Mouse (Mus musculus) C2C12 (cell line): ENCODE results near the gene S1pr2. TPM values are rescaled to one million over a fixed set of nuclear protein-coding genes. Genes with fewer than 3 reads are reported as not detected.

Experiments
- H3K27me3 ChIP-seq: one replicate; pipeline ENCODE4 v1.6.1; 2011; ENCODE audit not compliant: control insufficient read depth, insufficient read depth, insufficient read length
- H3K36me3 ChIP-seq: one replicate; pipeline ENCODE4 v1.6.1; 2011; ENCODE audit not compliant: control insufficient read depth, insufficient read depth
- H3K4me3 ChIP-seq: one replicate; pipeline ENCODE4 v1.5.1; 2011; ENCODE audit warnings: mild to moderate bottlenecking, control low read depth; ENCODE audit not compliant: poor library complexity, insufficient read depth, severe bottlenecking
- H3K79me2 ChIP-seq: one replicate; pipeline ENCODE4 v1.6.1; 2011; ENCODE audit not compliant: control insufficient read depth, insufficient read depth
- H3K79me3 ChIP-seq: one replicate; pipeline ENCODE4 v1.6.1; 2011; ENCODE audit warnings: low read depth, control low read depth
- H3ac ChIP-seq: one replicate; pipeline ENCODE3; 2011; ENCODE audit warnings: low read depth; ENCODE audit not compliant: control insufficient read depth, insufficient read length
- CEBPB ChIP-seq: IDR thresholded peaks from one replicate; pipeline ENCODE4 v1.6.1; 2011; ENCODE audit warnings: low read depth, mild to moderate bottlenecking, control low read depth, moderate library complexity
- CTCF ChIP-seq: IDR thresholded peaks from one replicate; pipeline ENCODE4 v1.5.1; 2011; ENCODE audit not compliant: control insufficient read depth, insufficient read depth, insufficient read length
- FOSL1 ChIP-seq: IDR thresholded peaks from one replicate; pipeline ENCODE4 v1.8.0; 2011; ENCODE audit warnings: mild to moderate bottlenecking, low read length; ENCODE audit not compliant: poor library complexity, insufficient read depth, severe bottlenecking
- MAX ChIP-seq: IDR thresholded peaks from one replicate; pipeline ENCODE4 v1.6.1; 2011; ENCODE audit warnings: mild to moderate bottlenecking, control low read depth
- MYOD1 ChIP-seq: IDR thresholded peaks from one replicate; pipeline ENCODE4 v1.6.1; 2011; ENCODE audit warnings: low read depth; ENCODE audit not compliant: control insufficient read depth, insufficient read length
- MYOG ChIP-seq: IDR thresholded peaks from one replicate; pipeline ENCODE4 v1.6.1; 2011; ENCODE audit not compliant: control insufficient read depth, insufficient read length; ENCODE audit errors: extremely low read depth
- USF1 ChIP-seq: IDR thresholded peaks from one replicate; pipeline ENCODE4 v1.6.1; 2011; ENCODE audit warnings: low read depth, mild to moderate bottlenecking, control low read depth, moderate library complexity
- long read RNA-seq, 2 experiments: library from polyadenylated mRNA; unstranded; transcript quantifications; one replicate each; pipeline ENCODE4 v2.0.0; 2019 to 2020
- polyA plus RNA-seq: library from polyadenylated mRNA; unstranded; fragments of >200 nt; fragmentation: generic; extraction: Trizol; gene quantifications from one replicate; pipeline ENCODE4 v1.2.1, GENCODE M21; 2012; ENCODE audit warnings: missing spikeins

S1pr2 gene
- 13.0 TPM for polyA plus RNA-seq
- long read RNA-seq, experiment 1, full-length matches to known transcripts: 22 of 25 reads
- long read RNA-seq, experiment 1, partial matches to known transcripts: 0 of 25 reads
- long read RNA-seq, experiment 1, other reads (novel, unspliced or antisense): 3 of 25 reads
- long read RNA-seq, experiment 2, full-length matches to known transcripts: 200 of 212 reads
- long read RNA-seq, experiment 2, partial matches to known transcripts: 0 of 212 reads
- long read RNA-seq, experiment 2, other reads (novel, unspliced or antisense): 12 of 212 reads

- H3K36me3 ChIP-seq: no peaks in the 10 kb centered on the region
- no peaks in the 10 kb centered on the region for H3K27me3 ChIP-seq
- peak within 1 kb of the TSS; percentile 61 for H3K4me3 ChIP-seq
- H3ac ChIP-seq: peak within 1 kb of the TSS; percentile 88
- peaks cover 29% of the 10 kb centered on the region for H3K79me3 ChIP-seq
- H3K79me2 ChIP-seq: peaks cover 45% of the 10 kb centered on the region
- TF ChIP-seq MYOG: no peak
- no peak for TF ChIP-seq FOSL1
- TF ChIP-seq MAX: peak; percentile 40
Observed at GRCm38 (mm10) chr9:20976216-20976960, at the start of gene S1pr2. Gene S1pr2 (minus strand): TSS chr9:20976781.

GRCm38 (mm10) chr9:21025258-21025810 is 48.8 kb upstream of the S1pr2 start:
- TF ChIP-seq FOSL1: no peak
- no peak for TF ChIP-seq CEBPB
- TF ChIP-seq MAX: no peak
- TF ChIP-seq MYOD1: no peak
- TF ChIP-seq MYOG: no peak
- no peak for TF ChIP-seq USF1
- TF ChIP-seq CTCF: no peak
- Histone ChIP-seq H3ac (no peak overlapping the region), H3K36me3 (no peaks in the 10 kb centered on the region), H3K79me3 (no peaks in the 10 kb centered on the region), H3K27me3 (no peaks in the 10 kb centered on the region), H3K79me2 (no peaks in the 10 kb centered on the region), H3K4me3 (no peak overlapping the region)

GRCm38 (mm10) chr9:21022726-21023125 is 46.1 kb upstream of the S1pr2 start:
- Histone ChIP-seq H3K4me3 (no peak overlapping the region), H3K79me3 (no peaks in the 10 kb centered on the region), H3K36me3 (no peaks in the 10 kb centered on the region), H3K79me2 (no peaks in the 10 kb centered on the region), H3ac (no peak overlapping the region), H3K27me3 (no peaks in the 10 kb centered on the region)
- TF ChIP-seq FOSL1: no peak
- no peak for TF ChIP-seq USF1
- no peak for TF ChIP-seq CEBPB
- no peak for TF ChIP-seq MYOD1
- no peak for TF ChIP-seq MAX
- no peak for TF ChIP-seq MYOG
- TF ChIP-seq CTCF: no peak

GRCm38 (mm10) chr9:21022288-21022687 is 45.7 kb upstream of the S1pr2 start:
- Histone ChIP-seq H3K79me2 (no peaks in the 10 kb centered on the region), H3K4me3 (no peak overlapping the region), H3K36me3 (no peaks in the 10 kb centered on the region), H3K79me3 (no peaks in the 10 kb centered on the region), H3K27me3 (no peaks in the 10 kb centered on the region), H3ac (no peak overlapping the region)
- TF ChIP-seq USF1 (no peak), CEBPB (no peak), CTCF (no peak), FOSL1 (no peak), MAX (no peak), MYOG (no peak), MYOD1 (no peak)

- no peaks in the 10 kb centered on the region for H3K79me2 ChIP-seq
- no peak overlapping the region for H3K4me3 ChIP-seq
- H3K36me3 ChIP-seq: no peaks in the 10 kb centered on the region
- TF ChIP-seq CEBPB (no peak), MAX (no peak), USF1 (no peak), MYOG (no peak)
- peaks cover 6% of the 10 kb centered on the region for H3K27me3 ChIP-seq
- H3ac ChIP-seq: no peak overlapping the region
- no peaks in the 10 kb centered on the region for H3K79me3 ChIP-seq
Observed at GRCm38 (mm10) chr9:21021363-21021762, 44.8 kb upstream of the S1pr2 start.
